Mouse (Mus musculus): ENCODE results near the gene Gm13178. TPM values are rescaled to one million over a fixed set of nuclear protein-coding genes. Genes with fewer than 3 reads are reported as not detected.

The Gm13178 gene
- under 1 TPM in 1 of 2 experiments, not detected in 1; 0.30 TPM for total RNA-seq (2021)
- long read RNA-seq, experiment 1: 0 reads
- long read RNA-seq, experiment 2: 0 reads

DNA sequence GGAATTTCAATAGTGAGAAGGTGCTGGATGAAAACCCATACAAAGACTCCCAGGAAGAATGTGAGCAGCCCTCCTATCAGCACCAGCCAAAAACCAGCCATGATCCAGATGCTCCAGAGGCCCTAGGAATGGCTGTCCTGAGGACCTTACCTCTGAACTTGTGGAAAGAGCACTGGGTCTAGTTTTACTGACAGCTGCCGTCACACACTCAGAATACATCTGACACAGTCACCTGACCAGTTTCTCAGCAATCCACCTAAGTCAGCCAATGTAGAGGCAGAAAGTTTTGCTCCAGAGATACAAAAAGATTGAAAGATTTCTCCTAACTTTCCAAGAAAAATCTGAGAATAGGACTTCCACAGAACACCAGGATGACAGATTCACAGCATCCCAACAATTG, at the start of gene Gm13178:
Gene Gm13178, minus strand, starts transcription at position 101 of the 400 bp plus-strand sequence.
- DNase-seq (ENCODE audit: low spot score in 2 of 2): no peak

DNA sequence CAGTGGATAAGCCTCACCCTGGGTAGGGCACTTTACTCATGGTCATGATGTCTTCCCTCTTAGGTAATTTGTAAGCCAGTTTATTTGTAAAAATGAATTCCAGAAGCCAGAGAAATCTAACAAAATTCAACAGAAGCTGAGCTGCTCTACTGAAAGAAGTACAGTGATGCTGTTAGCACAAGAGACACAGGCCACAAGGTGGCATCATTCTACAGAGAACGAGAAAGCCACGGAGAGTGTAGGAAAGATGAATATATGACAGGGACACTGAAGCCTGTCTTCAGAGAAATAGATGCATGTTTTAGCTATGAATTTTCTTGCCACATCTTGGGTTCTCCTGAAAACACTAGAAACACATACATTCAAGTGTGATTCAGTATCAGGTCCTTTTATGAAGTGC, 44.5 kb upstream of the Gm13178 start:
- peak in 1 of 2 experiments; percentile 11 for DNase-seq (ENCODE audit: low spot score in 2 of 2)

DNA sequence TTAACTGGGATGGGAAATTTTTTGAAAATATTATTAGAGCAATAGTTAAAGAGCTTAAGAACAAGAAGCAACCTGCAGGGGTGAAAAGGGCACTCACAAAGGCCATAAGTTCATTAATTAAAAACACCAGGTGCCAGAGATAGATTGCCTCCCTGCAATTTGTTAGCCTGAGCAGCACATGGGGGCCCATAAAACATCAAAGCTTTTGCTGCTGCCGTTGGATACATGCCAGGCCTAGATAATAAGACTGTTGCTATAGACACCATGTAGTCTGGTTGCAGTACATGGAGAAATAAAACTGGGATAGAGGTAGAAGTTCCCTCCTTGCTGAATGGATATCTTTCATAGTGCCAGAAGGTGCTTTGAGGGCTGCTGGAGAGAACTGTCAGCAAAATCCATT, 27.9 kb upstream of the Gm13178 start:
- no peak for DNase-seq (ENCODE audit: low spot score in 2 of 2)

DNA sequence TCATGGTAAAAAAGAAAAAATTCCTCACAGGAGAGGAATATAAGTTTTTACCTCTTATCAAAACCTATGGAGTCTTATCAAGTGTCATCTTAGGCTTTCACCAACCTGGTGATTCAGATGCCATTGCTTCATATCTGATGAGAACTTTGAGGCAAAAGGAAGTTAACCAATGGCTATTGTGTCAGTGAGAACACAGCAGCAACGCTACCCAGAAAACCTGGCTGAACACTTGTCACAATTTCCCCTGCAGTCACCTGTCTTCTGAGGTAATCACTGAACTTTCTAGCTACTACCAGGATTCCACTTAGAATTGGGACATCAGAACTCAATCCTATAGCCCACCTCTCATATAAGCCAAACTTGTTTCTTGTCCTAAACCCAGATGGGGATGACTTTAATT, 1.5 kb downstream of the Gm13178 start:
- no peak for DNase-seq (ENCODE audit: low spot score in 2 of 2)

DNA sequence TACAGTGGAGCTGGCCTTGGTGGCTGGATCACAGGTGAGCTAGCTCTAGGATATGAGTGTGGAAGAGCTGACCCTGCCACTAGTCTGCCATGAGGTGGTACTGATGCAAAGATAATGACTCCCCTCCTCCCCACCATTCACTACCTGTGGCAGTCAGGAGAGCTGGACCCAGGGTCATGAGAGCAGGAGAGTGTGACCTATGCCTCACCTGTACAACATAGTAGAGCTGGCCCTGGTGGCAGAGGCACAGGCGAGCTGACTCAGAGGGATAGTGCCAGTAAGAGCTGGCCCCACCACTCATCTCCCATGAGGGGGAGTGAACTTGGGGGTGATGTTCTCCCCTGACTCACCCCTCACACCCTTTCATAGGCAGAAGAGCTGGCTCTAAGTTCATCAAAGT, 2.9 kb downstream of the Gm13178 start:
- no peak for DNase-seq (ENCODE audit: low spot score in 2 of 2)

DNA sequence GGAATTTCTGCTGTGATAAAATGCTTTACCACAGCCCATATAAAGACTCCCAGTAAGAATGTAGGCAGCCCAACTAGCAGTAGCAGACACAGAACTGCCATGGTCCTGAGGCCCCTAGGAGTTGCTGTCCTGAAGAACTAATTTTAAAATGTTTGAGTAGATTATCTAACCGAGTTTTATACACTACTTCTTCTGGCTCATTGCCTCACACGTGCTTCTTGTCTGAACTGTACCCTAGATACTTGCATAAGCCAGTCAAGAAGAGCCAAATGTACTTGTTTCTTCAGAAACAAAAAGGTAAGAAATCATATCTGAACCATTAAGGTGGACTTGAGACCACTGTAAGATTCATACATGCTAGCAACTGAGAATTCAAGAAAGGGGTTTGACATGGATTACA, 34.9 kb downstream of the Gm13178 start, which contains the start of gene Gm436:
Gene Gm436, minus strand, starts transcription at position 101 of the 400 bp plus-strand sequence.
- DNase-seq (ENCODE audit: low spot score in 2 of 2): no peak

Other genes with a start within 250 kb of the Gm13178 start
- gene 9430007A20Rik, start 201.6 kb downstream of the Gm13178 start, total RNA-seq (2021): not detected
- gene Gm13124, start 156.3 kb downstream of the Gm13178 start, total RNA-seq (2021): not detected
- not detected for gene Aadacl4, start 107.7 kb downstream of the Gm13178 start, total RNA-seq (2021)
- gene Gm436, start 35.0 kb downstream of the Gm13178 start, total RNA-seq (2021): not detected
- gene Gm438, start 65.2 kb upstream of the Gm13178 start, total RNA-seq (2021): not detected
- 100 to 1,000 TPM; 101 to 111 TPM for gene Dhrs3, start 171.4 kb upstream of the Gm13178 start, total RNA-seq (2021)

Measured in adrenal gland, adult 18-20 months (tissue).